Mouse (Mus musculus): ENCODE results near the gene C1galt1c1.

DNA sequence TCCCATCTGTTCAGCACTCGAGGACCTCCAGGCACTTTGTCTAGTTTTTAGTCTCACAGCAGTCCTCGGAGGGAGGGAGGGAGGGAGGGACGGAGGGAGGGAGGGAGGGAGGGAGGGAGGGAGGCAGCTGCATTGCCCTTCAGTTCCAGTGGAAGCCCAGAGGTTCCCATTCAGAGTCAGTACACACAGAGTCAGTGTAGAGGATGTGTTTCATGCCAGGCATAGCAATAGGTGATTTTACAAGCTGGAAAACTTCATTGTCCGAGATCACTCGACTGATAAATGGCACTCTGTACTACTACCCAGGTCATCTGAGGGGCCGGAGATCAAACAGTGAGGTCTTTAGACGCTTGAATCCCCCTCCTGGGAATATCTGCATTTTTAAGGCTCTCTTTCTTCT lies 16.3 kb upstream of the C1galt1c1 start:
- no peak for TF ChIP-seq POLR2A (IDR thresholded peaks at IDR 0.05; ENCODE audit: low read depth, low read length)
- no peak for TF ChIP-seq CTCF (IDR thresholded peaks at IDR 0.05; ENCODE audit: extremely low read depth, insufficient read length, insufficient replicate concordance, low read depth, low read length)
